Mouse (Mus musculus) CD8-positive naive resting alpha-beta T cell, adult 2 months (primary cell): ENCODE measurements around the gene Mmp2.

Experiments used
- DNase-seq, 2 experiments: peaks; one replicate each; pipeline ENCODE4 v3.0.0; 2022; ENCODE audit warnings: low read depth in 2 of 2, low spot score in 2 of 2

Mmp2 gene

DNA sequence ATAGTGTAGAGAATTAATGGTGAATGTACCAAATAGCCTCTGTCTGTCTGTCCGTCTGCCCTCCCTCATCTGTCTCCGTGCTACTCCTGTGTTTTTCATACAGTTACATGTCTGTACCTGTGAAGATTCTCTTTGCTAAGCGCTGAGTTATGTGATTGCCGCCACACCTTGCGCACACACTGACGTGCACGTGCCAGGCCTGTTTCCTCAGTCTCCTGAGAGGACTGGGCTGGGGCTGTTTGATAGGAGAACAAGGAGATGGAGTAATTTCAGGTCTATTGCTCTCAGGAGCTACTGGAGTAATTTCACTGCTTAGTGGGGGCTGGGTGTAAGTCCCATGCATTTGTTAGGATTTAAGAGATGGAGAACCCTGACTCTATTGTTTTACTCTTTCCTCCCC lies 68.0 kb downstream of the Mmp2 start:
- DNase-seq: no peak

DNA sequence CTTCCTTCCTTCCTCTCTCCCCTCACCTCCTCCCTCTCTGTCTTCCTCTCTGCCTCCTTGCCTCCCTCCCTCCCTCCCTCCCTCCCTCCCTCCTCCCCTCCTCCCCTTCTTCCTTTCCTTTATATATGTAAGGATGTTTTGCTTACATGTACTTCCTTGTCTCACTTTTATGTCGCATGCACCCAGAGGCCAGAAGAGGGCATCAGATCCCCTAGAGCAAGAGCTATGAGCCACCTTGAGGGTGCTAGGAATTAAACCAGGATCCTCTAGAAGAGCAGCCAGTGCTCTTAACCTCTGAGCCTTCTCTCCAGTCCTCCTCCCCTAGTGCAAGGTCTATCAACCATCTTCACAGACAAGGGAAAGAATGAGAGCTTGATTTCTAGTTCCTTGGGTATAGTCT lies 69.0 kb downstream of the Mmp2 start:
- no peak for DNase-seq

- DNase-seq: no peak
Observed at GRCm38 (mm10) chr8:92896611-92897010, 69.5 kb downstream of the Mmp2 start.

DNA sequence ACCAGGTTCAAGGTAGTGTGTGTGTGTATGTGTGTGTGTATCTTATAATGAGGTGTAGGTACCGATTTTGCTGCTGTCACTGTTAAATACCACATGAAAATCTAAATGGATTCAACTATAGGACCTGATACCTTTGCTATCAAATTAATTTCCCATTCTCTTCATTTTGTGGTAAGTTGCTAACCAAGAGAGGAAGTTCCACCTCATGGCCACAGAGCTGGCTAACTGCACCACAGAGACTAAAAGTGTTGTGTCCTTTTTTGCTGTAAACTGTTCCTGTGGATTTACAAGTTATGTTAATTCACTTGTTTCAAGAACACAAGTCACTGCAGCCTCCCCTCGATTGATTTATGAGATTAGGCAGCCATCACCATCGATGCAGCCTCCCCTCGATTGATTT lies 70.7 kb downstream of the Mmp2 start:
- DNase-seq: no peak

DNA sequence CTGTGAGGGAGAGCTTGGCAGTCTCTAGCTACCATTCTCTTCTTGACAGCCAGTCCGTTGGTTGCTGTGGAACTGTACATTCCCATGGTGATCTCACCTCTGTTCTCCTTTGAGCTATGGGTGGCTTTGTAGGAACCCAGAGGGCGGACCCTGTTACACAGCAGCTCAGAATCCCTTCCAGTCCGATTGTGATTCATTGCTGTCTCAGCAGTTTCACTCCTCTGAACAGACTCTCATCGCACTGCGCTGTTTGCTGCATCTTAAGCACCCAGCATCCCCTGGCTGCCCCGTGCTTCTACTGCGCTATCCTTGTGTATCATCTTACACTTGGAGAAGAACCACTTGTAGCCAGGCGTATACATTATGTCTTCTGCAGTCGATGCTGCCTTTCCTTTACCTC lies 72.5 kb downstream of the Mmp2 start:
- no peak for DNase-seq

DNA sequence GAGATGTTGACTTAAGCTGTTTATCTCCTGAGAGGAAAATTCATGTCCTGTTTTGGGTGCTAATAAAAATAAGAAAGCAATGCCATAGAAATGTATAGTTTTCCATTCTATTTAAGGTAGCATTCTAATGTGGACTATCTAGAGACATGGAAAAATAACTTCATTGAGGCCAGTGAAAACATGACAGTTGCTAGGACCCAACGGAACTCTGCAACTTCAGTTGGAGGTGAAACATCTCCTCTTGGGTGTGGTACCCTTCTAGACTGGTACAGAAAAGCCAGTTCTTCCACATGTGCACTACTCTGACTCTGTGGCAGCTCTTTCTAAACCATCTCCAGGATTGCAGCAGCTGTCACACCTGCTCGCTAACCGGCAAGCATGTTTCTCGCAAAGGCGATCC lies 74.0 kb downstream of the Mmp2 start, which contains the start of gene Capns2:
Capns2 (plus strand) TSS at position 301 of the 400 bp plus-strand sequence.
- DNase-seq: no peak

- no peak for DNase-seq
Observed at GRCm38 (mm10) chr8:92902981-92903380, 75.9 kb downstream of the Mmp2 start.
